Mouse (Mus musculus): ENCODE measurements around the gene Pdgfc.
A peak's percentile ranks its signal among the peaks of the same experiment; 100 is the strongest.

Gene Pdgfc

DNA sequence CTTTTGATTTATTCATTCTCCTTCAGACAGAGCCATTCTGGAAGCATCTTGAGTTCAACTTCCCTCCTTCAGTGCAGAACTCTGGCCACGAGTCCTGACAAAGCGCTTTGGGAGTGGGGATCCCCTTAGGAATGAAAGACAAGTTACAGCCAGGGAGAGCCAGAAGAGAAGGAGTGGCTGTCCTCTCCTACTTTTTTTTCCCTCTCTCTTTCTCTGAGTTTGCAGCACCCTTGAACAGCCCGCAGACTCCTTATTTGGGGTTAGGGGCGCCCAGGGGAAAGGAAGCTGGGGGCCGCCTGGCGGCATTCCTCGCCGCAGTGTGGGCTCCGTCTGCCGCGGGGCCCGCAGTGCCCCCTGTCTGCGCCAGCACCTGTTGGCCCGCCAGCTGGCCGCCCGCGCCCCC lies at the start of gene Pdgfc:
Gene Pdgfc (plus strand): TSS at position 266 of the 403 bp plus-strand sequence.
- no peak for DNase-seq

DNA sequence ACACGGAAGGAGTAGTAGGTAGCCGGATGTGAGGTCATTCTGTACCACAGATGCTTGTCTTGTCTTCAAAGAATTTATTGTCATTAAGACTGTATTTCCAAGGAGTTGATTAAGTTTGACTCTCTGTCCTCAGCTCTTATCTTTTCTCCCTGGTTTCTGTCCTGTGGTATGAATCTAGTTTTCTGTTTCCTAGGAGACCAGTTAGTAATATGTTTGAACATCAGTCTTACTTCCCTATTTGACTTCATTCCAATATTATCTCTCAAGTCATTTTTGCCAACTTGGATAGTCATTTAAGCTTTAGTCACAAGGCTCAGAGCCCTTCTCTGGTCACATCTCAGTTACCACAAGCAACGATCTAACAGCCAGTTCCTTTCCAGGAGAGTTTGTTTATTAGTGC lies 27.0 kb upstream of the Pdgfc start:
- DNase-seq: no peak

DNA sequence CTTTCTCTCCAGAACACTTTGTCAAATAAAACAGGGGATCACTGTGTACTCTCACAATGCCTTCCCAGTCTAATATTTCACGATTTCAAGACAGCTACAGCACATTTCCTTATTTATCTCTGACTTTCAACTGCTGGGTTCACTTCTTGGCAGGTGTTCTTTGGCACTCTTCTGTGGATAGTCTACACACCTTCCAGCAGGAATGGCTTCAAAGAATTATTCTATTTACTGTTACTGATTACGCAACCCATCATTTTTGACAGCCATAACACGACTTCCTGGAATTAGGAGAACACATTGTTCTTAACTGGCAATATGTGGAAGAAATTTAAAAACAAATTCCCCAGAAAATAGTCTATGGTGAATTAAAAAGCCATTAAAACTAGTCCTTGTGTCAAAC lies 26.3 kb upstream of the Pdgfc start:
- DNase-seq: no peak

DNA sequence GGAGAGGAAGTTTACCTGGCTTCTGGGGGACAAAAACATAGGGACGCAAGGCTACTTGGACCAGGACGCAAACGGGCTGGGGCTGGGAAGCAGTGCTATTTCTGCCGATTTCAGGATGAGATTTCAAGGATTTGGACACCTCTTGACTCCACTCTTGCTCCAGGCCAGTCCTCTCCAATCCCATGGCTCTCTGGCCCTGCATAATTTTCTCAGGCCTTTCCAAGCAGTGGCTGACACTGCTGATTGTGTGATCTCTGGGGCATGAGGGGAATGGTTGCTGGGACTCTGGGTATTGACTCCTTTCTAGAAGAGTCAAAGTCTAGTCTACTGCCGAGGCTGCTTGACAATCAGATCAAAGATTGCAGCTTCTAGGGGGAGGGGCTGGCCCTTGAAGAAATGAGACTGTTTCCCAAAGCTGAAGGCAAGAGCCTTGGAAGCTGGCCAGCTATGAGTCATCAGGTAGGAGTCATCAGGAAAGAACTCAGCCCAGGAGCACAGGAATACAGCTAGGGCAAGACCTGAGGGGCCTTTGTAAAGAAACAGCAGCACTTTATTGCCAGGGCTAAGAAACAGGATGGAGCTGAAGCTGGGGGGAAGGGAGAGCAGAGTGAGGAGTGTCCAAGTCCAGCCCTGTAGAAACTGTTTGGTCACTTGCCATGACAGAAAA lies 18.7 kb upstream of the Pdgfc start:
- DNase-seq: no peak

DNA sequence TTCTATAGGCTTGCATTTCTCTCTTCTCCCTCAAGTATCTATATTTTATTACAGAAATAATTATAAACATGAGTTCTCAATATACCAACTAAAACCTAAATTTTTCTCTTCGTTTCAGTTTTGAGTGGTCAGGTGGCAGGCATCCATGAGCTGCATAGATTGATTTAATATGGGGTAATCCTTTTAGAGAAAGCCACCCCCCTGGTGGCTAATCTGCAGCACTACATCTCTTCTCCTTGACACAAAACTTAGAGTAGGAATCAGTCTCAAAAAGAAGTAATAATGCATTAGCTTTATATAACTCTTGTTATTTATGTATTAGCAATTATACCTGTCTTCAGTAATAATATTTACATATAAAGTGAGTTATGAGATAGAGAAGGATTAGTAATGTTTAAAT lies 16.2 kb upstream of the Pdgfc start:
- DNase-seq: no peak

DNA sequence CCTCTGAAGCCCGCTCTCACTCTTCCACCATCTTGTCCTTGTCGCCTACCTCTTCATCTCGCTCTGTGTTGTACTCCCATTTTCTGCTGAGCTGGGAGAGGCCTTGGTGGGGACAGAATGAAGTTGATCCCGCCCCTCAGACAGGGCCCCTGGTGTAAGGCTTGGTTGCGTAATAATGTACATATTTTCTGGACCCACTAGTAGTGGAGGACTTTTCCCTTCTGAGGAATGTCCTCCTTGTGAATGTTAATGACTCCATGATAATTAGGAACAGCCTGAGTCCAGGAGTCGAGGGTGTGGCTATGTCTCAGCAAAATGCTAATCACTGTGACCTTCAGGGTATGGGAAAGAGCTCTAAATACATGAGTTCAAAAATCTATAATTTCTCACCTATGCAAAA lies 14.4 kb upstream of the Pdgfc start:
- no peak for DNase-seq

DNA sequence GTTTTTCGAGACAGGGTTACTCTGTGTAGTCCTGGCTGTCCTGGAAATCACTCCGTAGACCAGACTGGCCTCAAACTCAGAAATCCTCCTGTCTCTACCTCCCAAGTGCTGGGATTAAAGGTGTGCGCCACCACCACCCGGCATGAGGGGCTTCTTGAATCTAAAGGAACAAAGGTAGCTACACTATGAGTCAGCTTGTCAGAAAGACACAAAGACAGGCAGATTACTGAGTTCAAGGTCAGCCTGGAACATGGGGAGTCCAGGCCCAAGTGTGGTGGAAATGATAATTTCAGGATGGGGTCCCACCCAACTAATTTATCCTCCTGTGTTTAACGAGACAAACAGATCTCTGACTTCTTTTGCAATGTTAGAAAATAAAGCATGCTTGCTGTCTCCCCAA lies 13.9 kb upstream of the Pdgfc start:
- no peak for DNase-seq

DNA sequence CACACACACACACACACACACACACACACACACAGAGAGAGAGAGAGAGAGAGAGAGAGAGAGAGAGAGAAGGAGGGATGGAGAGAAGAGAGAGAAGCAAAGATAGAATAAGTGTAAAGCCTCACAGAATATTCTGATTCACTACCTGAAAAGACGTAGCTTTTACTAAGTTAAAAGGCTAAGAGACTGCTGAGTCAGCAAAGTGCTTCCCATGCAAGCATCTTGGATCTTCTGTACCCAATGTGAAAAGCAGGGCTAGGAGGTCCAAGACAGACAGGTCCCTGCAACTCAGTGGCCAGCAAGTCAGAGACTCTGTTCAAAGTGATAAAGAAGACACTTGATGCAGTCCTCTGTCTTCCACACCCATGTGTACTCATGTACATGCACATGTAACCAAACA lies 13.4 kb upstream of the Pdgfc start:
- DNase-seq: no peak

DNA sequence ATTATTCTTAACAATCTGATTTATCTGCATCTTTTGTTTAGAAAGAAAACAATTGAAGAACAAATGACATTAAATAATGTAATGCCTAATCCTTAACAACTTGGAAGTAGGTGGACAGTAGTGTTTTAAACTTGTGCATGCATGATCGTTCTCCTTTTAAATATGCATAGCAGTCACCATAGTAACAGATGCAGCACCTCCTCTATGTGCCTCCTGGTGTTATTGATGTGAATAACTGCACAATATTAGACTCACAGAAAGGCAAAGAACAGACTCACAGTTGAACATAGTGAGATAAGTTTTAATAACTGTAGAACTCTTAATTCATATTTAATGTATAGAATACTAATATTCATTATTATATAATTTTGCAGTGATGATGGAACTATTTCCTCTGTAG lies 12.6 kb upstream of the Pdgfc start:
- no peak for DNase-seq

DNA sequence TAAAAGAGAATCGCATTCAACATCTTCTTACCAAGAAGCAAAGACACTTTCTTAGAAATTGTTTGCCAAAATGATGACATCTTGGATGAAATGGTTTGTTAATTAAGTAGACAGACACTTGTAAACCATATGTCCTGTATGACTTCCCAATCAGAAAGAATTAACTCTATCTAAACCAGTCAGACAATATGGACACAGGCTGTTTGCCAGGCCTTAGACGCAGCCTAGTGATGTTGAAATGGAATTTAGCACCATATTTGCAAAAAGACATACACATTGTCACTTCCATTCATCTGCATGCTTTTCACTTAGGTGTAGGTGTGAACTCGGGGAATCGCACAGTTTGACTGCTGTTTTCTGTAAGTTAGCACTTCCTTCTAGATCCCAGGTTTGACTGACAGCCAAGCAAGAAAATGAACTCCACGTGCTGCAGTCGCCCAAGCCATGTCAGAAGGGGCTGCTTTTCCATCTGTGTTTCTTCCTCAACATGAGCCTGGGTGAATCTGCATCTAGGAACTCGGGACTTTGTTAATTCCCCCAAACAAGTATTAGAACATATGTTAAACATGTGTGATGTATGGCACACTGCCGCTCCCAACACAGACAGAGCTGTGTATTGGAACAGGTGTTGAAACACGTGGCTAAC lies 10.5 kb upstream of the Pdgfc start:
- no peak for DNase-seq

DNA sequence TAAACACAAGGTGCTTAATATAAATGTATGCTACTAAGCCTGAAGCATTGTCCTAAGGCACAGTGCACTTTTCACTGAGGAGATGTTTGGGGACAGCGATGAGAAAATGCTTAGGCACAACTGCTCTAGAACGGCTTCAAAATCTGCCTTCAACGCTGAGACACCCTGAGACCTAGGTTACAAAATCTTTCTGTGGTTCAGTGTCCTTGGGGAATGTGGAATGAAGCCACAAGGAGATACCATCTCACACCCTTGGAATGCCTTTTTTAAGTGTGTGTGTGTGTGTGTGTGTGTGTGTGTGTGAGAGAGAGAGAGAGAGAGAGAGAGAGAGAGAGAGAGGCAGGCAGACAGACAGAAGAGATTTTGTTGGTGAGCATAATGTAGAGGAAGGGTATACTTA lies 7.9 kb upstream of the Pdgfc start:
- DNase-seq: no peak

DNA sequence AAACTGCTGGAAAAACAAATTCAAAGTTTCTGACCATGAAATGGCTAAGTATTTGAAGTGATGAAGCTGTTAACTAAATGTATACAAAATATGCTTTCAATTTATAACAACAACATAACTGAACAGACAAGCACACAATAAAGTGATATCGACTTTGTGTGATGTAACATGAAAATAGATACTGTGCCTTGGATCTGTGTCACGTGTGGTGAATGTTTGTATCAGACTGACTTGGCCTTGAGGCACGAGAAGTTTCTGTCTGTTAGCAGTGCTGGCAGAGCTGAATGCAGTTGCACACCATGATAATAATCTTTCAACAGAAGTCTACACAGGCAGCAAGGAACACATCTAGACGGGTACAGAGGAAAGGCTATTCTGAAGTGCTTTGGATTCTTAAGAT lies 6.9 kb upstream of the Pdgfc start:
- no peak for DNase-seq

DNA sequence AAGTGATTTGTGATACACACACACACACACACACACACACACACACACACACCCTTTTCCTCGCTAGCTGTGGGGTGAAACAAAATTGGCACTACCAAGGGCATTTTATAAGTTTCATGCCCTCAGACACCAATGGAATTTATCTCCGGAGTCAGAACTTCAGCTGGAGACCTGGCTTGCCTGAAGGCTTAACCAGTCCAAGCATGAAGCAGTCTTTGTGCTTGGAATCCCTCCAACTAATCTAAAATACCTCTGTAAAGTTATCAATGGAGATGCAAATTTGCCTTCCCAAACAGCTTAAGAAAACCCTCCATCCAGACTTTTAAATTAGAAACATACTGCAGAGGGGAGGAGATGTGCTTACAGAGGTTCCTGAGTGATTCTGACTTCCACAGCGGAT lies 6.3 kb upstream of the Pdgfc start:
- DNase-seq: no peak

DNA sequence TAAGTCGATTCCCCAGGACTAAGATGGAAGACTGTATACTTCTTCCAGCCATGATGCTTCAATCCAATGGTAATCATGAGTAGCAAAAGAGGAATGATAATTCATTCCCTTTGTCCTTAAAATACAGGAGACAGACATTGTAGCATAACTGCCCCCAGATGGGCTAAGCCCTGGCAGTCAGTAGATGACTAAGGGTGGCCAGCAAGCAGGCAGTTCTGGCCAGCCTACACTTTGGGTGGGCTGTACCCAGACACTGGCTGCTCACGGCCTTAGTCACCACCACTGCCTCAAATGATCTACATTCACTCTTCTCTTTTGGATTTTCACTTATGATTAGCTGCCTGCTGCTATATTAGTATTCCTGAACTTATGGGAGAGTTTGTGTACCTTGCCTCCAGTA lies 5.9 kb upstream of the Pdgfc start:
- DNase-seq: no peak

DNA sequence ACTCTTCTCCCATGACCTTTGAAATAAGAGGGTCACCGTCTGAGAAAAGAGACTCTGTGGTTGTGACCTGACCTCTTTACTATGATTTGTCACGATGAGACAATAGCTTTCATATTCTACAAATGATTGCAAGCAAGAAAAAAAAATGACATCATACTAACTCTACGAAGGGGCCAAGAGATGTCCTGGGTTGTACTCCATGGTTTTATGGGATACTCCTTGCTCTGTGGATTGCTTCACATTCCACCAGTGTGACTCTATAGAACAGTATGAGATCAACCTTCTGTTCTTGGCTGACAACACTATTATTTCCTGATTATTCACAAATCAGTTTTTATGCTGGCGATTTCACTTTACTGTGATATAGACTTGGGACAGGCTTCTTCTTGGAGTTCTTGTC lies 4.2 kb upstream of the Pdgfc start:
- no peak for DNase-seq

DNA sequence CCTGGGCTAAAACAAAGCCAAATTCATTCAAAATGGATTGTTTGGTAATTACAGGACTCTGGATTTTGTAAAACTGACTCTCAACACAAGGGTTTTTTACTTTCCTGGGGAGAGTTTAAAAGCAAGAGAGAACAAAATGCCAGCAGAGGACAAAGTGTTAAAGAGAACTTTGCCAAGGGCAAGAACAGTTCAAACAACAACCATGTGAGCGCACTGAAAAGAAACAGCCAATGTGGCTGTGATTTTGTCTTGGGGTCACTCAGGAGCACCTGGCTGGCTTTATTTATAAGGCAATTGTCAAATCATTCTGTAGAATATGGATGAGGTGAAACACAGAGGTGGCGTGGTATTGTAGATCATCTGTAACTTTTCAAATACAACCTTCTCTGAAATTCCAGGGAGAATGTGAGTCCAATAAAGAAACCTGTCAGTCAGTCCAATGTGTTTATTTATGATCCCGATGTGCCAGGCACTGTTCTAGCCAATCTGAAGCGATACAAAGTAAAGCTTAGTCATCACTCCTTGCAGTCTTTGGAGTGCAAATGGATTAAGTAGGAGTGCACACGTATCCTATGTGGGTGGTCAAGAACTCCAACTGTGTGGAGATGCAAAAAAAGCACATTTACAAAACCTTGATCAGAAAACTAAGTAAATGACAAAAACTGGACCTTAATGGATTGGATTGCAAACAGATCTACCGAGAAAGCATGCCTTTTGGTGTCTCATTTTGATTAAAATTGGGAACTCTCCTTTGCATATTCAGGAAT lies 1.7 kb upstream of the Pdgfc start:
- no peak for DNase-seq

DNA sequence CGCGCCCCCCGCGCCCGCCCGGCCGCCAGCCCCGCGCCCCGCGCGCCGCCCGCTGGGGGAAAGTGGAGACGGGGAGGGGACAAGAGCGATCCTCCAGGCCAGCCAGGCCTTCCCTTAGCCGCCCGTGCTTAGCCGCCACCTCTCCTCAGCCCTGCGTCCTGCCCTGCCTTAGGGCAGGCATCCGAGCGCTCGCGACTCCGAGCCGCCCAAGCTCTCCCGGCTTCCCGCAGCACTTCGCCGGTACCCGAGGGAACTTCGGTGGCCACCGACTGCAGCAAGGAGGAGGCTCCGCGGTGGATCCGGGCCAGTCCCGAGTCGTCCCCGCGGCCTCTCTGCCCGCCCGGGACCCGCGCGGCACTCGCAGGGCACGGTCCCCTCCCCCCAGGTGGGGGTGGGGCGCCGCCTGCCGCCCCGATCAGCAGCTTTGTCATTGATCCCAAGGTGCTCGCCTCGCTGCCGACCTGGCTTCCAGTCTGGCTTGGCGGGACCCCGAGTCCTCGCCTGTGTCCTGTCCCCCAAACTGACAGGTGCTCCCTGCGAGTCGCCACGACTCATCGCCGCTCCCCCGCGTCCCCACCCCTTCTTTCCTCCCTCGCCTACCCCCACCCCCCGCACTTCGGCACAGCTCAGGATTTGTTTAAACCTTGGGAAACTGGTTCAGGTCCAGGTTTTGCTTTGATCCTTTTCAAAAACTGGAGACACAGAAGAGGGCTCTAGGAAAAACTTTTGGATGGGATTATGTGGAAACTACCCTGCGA lies 517 bp downstream of the Pdgfc start:
- peak; percentile 54 for DNase-seq

DNA sequence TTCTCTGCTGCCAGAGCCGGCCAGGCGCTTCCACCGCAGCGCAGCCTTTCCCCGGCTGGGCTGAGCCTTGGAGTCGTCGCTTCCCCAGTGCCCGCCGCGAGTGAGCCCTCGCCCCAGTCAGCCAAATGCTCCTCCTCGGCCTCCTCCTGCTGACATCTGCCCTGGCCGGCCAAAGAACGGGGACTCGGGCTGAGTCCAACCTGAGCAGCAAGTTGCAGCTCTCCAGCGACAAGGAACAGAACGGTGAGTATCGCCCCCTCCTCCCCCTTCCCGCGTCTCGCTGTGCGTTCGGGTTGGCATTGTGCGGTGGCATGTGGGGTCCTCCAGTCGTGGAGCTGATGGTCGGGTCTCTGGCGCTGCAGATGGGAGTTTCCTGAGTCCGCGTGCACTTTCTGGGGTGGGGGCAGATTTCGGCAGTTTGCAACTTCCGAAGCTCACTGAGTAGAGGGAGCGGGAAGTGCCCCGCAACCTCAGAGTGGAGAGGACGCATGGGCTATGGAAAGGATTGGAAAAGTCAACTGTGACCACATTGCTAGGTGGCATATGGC lies 1.2 kb downstream of the Pdgfc start:
- peak; percentile 38 for DNase-seq

DNA sequence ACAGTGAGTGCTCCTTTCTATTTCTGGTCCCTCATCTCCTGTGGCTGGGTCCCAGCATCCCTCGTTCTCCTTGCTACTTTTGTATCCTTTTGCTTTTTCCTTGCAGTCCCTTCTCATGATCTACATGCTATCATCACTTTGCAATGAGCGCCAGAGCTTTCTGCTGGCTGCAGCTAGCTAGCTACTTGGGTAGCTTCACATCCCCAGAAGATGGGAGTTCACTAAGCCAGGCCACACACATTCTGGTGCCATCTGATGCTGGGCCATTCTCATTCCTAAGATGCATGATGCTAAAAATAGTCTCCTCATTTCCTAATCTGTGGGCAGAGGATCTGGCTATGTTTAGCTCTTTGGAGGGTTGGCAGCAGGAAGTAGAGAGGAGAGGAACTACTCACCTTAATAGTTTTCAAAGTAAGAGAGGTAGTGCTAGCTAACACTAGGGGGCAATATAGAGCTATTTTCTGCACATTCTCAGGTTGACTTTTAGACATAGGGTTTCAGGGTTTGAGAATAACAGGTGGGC lies 3.0 kb downstream of the Pdgfc start:
- peak; percentile 8 for DNase-seq

DNA sequence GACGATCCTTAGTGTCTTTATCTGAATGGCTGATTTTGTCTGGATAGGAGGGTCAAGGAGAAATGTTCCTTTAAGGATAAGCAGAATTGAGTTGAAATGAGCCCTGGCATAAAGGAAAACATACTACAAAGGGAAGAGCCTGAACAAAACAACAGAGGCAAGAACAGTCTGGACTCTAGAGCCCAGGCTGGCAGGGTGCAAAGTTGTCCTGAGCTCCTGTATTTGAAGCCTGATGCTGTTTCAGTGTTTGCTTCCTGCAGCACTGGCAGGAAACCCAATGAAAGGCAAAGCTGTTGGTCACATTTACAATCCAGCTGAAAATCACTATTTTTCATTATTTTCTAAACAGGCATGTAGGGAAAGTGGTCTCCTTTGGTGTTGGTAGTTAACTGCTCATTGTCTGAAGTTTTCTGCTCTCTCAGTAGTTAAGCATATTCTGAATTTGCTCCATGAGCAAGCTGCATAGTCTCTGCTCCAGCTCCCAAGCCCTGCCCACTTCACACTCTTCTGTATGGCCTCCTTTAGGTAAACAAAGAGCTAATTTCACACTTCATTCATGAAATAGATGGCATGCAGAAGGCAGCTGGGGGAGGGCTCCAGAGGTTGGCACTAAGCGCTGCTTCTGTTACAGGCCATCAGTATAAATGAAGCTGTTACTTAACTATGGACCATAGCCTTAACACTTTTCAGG lies 8.6 kb downstream of the Pdgfc start:
- DNase-seq: no peak

DNA sequence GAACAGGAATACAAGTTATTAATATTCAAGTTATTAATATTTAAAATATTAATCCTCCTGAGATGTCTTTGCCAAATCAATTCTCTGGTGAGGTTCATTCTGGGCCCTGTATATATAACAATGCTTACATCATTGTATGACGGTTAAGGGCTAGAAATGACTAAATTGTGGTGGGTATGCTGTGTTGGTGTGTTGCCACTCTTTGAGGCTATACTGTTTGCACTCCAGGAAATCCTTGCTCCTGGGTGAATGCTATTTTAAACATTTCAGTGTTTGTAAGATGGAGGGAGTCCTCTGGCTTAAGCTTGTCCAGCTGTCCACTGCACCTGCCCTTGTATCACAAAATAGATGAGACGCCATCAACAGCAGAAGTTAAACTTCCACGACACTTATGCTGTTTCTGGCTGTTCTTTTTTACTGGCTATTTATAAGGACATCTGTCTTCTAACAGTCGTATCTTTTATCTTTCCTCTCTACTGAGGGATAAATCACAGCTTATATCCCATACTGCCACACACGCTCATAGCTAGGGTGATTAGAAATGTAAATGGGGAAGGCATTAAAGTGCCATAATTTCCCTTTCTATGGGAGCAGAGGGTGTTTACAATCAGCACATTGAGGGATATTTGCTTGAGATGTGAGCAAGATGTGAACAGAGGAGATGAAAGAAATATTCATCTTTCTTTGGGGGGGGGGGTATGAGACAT lies 9.3 kb downstream of the Pdgfc start:
- DNase-seq: no peak
